In the genomic region with DNA sequence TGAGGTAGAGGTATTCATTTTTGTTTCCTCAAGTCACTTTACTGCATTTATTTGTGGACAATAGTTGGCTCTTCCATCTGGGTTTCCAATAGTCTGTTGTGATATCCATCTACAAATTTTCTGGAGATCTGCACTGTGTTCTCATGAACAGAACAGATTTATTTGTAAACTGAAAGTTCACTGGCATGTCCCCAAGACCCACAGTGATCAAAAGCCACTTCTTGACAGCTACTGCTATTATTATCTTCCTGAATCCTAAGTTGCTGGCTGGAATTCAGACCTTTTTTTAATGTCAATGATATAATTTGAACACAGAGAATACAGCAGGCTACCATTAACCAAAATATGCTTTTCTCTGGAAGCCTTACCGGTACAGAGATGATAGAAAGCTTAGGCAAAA, we compare ENCODE assay signal across 20 mouse cellular contexts.
DNase-seq lines count a peak whose midpoint lies in the region; ATAC-seq and TF ChIP-seq lines count a peak whose summit lies in the region.
"Had no signal": no experiment of that assay in that cellular context is flagged by ENCODE, and none has a peak within 500 bp of the region (broad histone marks: within the 10 kb centered on the region; RNA-seq: fewer than 3 reads in every experiment).

No protein-coding gene starts in this region.

- no peak for TF ChIP-seq CTCF in liver, adult 2 months (IDR thresholded peaks at IDR 0.05; ENCODE audit: low read depth, low read length)

- no peak overlapping the region for H3K4me2 ChIP-seq in liver, embryonic 11.5 days
- H3K4me2 ChIP-seq: embryonic facial prominence, embryonic 13.5 days; forebrain, embryonic 12.5 days; heart, embryonic 11.5 days; heart, embryonic 15.5 days; hindbrain, embryonic 13.5 days had no signal

- peak; percentile 23 for DNase-seq in adrenal gland, postnatal 10 days
- no peak for DNase-seq in adrenal gland, adult 8-10 months
- peak; percentile 19 for DNase-seq in liver, adult 2 months (ENCODE audit: extremely low read depth, low read depth, low spot score)
- DNase-seq in liver, embryonic 11.5 days (ENCODE audit: low spot score), result no peak
- peak; percentile 53 for DNase-seq in lung, postnatal 36 days
- no peak for DNase-seq in lung, adult 18-20 months
- DNase-seq in left cerebral cortex, postnatal 14 days (ENCODE audit: low spot score in 2 of 2), result no peak
- DNase-seq: cerebellum, adult 18-20 months; cerebellum, adult 9-11 months; cerebellum, postnatal 36 days; gastrocnemius, postnatal 14 days; heart, adult 2 months; heart, postnatal 14 days had no signal

- H3K9ac ChIP-seq in liver, adult 2 months (ENCODE audit: low read depth, low read length), result no peak overlapping the region
- no peak overlapping the region for H3K9ac ChIP-seq in liver, embryonic 11.5 days (ENCODE audit: low read depth, low read length)
- H3K9ac ChIP-seq: embryonic facial prominence, embryonic 13.5 days; forebrain, embryonic 12.5 days; heart, embryonic 15.5 days; hindbrain, embryonic 13.5 days had no signal

- WGBS in liver, adult 2 months, result 77% methylated on average over 1 of the region's 1 CpGs
- WGBS in liver, embryonic 11.5 days, result 67% methylated on average over 1 of the region's 1 CpGs

- H3K27me3 ChIP-seq in liver, adult 2 months (ENCODE audit: control insufficient read depth, insufficient read depth, low read length), result no peaks in the 10 kb centered on the region
- H3K27me3 ChIP-seq in liver, embryonic 11.5 days (replicated peaks; ENCODE audit: control insufficient read depth, insufficient read depth, low read length), result no peaks in the 10 kb centered on the region
- H3K27me3 ChIP-seq: embryonic facial prominence, embryonic 13.5 days; forebrain, embryonic 12.5 days; heart, embryonic 15.5 days; hindbrain, embryonic 13.5 days had no signal

- H3K27ac ChIP-seq in liver, adult 2 months (replicated peaks; ENCODE audit: insufficient read depth, low read depth, low read length), result no peak overlapping the region
- no peak overlapping the region for H3K27ac ChIP-seq in liver, embryonic 11.5 days (ENCODE audit: low read depth, low read length)
- H3K27ac ChIP-seq: embryonic facial prominence, embryonic 13.5 days; forebrain, embryonic 12.5 days; heart, adult 2 months; heart, embryonic 15.5 days; hindbrain, embryonic 13.5 days; hindbrain, postnatal 0 days had no signal

- no peaks in the 10 kb centered on the region for H3K79me2 ChIP-seq in liver, adult 2 months (ENCODE audit: control insufficient read depth, insufficient read depth, low read length)

- H3K9me3 ChIP-seq in liver, embryonic 11.5 days (ENCODE audit: control insufficient read depth, low read length), result no peaks in the 10 kb centered on the region
- H3K9me3 ChIP-seq: embryonic facial prominence, embryonic 13.5 days; forebrain, embryonic 12.5 days; heart, embryonic 15.5 days; hindbrain, embryonic 13.5 days had no signal

- H3K4me3 ChIP-seq in liver, adult 2 months (ENCODE audit: insufficient read depth, low read depth, low read length), result no peak overlapping the region
- no peak overlapping the region for H3K4me3 ChIP-seq in liver, embryonic 11.5 days (ENCODE audit: low read depth, low read length)
- H3K4me3 ChIP-seq: embryonic facial prominence, embryonic 13.5 days; forebrain, embryonic 12.5 days; heart, adult 2 months; heart, embryonic 15.5 days; hindbrain, embryonic 13.5 days had no signal

- ATAC-seq in liver, embryonic 11.5 days (replicated peaks; ENCODE audit: low FRiP score), result no peak
- ATAC-seq: forebrain, embryonic 16.5 days; hindbrain, postnatal 0 days had no signal

- intact Hi-C loops in left cerebral cortex, postnatal 14 days (cut with DNase I), result no loop called here

- TF ChIP-seq POLR2A in liver, adult 2 months (IDR thresholded peaks at IDR 0.05; ENCODE audit: extremely low read depth, insufficient read depth, low read length), result no peak

- no peaks in the 10 kb centered on the region for H3K4me1 ChIP-seq in liver, adult 2 months (ENCODE audit: control insufficient read depth, insufficient read depth, low read length)
- H3K4me1 ChIP-seq in liver, embryonic 11.5 days (replicated peaks; ENCODE audit: control insufficient read depth, insufficient read depth, low read length), result no peaks in the 10 kb centered on the region
- H3K4me1 ChIP-seq: embryonic facial prominence, embryonic 13.5 days; forebrain, embryonic 12.5 days; heart, embryonic 15.5 days; hindbrain, embryonic 13.5 days had no signal

- no peaks in the 10 kb centered on the region for H3K36me3 ChIP-seq in liver, adult 2 months (ENCODE audit: control insufficient read depth, insufficient read depth, low read length)
- no peaks in the 10 kb centered on the region for H3K36me3 ChIP-seq in liver, embryonic 11.5 days (ENCODE audit: control insufficient read depth, insufficient read depth, low read length)
- H3K36me3 ChIP-seq: embryonic facial prominence, embryonic 13.5 days; forebrain, embryonic 12.5 days; heart, embryonic 15.5 days; hindbrain, embryonic 13.5 days had no signal

Comparison
In these comparisons a context has a peak if more than half of its experiments do, and no peak if none do; other contexts are left out.
1. DNase-seq: peak in adrenal gland, postnatal 10 days (single experiment), liver, adult 2 months (single experiment) and lung, postnatal 36 days (single experiment); none in adrenal gland, adult 8-10 months (single experiment), liver, embryonic 11.5 days (single experiment), lung, adult 18-20 months (0 of 2) and left cerebral cortex, postnatal 14 days (0 of 2).